Mouse (Mus musculus) heart, postnatal 0 days (tissue): Measurements from ENCODE around the gene Filip1. TPM values are rescaled to one million over a fixed set of nuclear protein-coding genes. Genes with fewer than 3 reads are reported as not detected.

Experiments
- ATAC-seq: fragments of 200-750 bp; cut with Nextera tagmentation; 2 replicates; pipeline ENCODE4 v1.8.0; 2017; ENCODE audit warnings: low read depth, moderate number of reproducible peaks, moderate library complexity; ENCODE audit not compliant: insufficient read depth
- DNase-seq: peaks from one replicate; pipeline ENCODE4 v3.0.0-alpha.2; 2016; ENCODE audit warnings: low spot score
- H3K27ac ChIP-seq: fragments of 300-500 bp; sonication (generic); 2 replicates; pipeline ENCODE4 v1.5.1; 2014; ENCODE audit warnings: low read depth, mild to moderate bottlenecking
- H3K27me3 ChIP-seq: fragments of 300-500 bp; sonication (generic); 2 replicates; pipeline ENCODE4 v1.6.1; 2014; ENCODE audit warnings: low read length, mixed read lengths; ENCODE audit not compliant: control insufficient read depth, insufficient read depth
- H3K36me3 ChIP-seq: fragments of 300-500 bp; sonication (generic); replicated peaks from 2 replicates; pipeline ENCODE4 v1.6.1; 2014; ENCODE audit warnings: low read length, mixed read lengths; ENCODE audit not compliant: control insufficient read depth, insufficient read depth
- H3K4me1 ChIP-seq: fragments of 300-500 bp; sonication (generic); 2 replicates; pipeline ENCODE4 v1.6.1; 2014; ENCODE audit warnings: antibody characterized with exemption; ENCODE audit not compliant: control insufficient read depth, insufficient read depth
- H3K4me2 ChIP-seq: fragments of 300-500 bp; sonication (generic); 2 replicates; pipeline ENCODE4 v1.6.1; 2014; ENCODE audit warnings: low read depth, mild to moderate bottlenecking, low read length, moderate library complexity
- H3K4me3 ChIP-seq: fragments of 300-500 bp; sonication (generic); 2 replicates; pipeline ENCODE4 v1.5.1; 2014; ENCODE audit warnings: low read depth, low read length
- H3K9ac ChIP-seq: fragments of 300-500 bp; sonication (generic); replicated peaks from 2 replicates; pipeline ENCODE4 v1.6.1; 2014; ENCODE audit warnings: low read depth, low read length, mixed read lengths
- H3K9me3 ChIP-seq: fragments of 300-500 bp; sonication (generic); replicated peaks from 2 replicates; pipeline ENCODE4 v1.6.1; 2016; ENCODE audit warnings: low read length; ENCODE audit not compliant: control insufficient read depth
- CTCF ChIP-seq: IDR thresholded peaks from 2 replicates; pipeline ENCODE4 v1.5.1; 2016; ENCODE audit warnings: antibody characterized with exemption, control low read depth, low read depth
- EP300 ChIP-seq: IDR thresholded peaks from 2 replicates; pipeline ENCODE4 v1.6.1; 2016; ENCODE audit warnings: antibody characterized with exemption, low read depth
- WGBS: fragments of 180-500 bp; shearing (Covaris S2); extraction: QIAGEN DNeasy Blood & Tissue Kit; methylation state at CpG from one replicate; pipeline ENCODE4 v1.1.7; 2014; 5-methylcytosine and 5-hydroxymethylcytosine counted together
- polyA plus RNA-seq: library from polyadenylated mRNA; unstranded; fragments of >200 nt; fragmentation: Nextera tagmentation; extraction: Ambion mirVana; gene quantifications from 2 replicates; pipeline ENCODE4 v1.2.1, GENCODE M21; 2015
- total RNA-seq: library from RNA; depleted of rRNA; stranded (reverse); fragments of >200 nt; gene quantifications from 2 replicates; pipeline ENCODE4 v1.2.3, GENCODE M21; 2014; ENCODE audit warnings: low replicate concordance

Gene Filip1
- total and polyA plus RNA-seq, 2 experiments from 2014 or later, result 27.4 to 39.0 TPM

DNA sequence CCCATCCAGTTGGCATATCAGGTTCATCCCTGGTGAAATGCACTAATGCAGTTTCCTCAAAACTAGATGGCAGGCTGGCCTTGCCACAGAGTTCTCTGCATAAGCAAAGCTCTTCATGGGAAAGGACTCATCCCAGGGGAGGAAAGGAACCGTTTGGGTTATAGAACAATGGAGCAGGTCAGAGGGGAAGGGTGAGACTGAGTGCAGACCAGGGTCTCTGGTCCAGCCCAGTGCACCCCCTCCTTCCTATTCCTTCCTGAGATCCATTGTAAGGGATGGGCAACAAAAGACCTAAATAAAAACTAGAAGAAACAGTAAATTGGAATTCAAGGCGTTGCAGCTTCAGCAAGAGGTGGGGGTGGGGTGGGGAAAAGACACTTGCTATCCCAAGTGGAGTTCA, 140.1 kb downstream of the Filip1 start:
- no peak overlapping the region for H3K4me2 ChIP-seq
- no peak overlapping the region for H3K4me3 ChIP-seq
- no peak overlapping the region for H3K9ac ChIP-seq
- H3K27me3 ChIP-seq, result no peaks in the 10 kb centered on the region
- DNase-seq (no peak), ATAC-seq (peak; percentile 62)
- TF ChIP-seq CTCF (no peak), EP300 (0 out of 2 replicates have a peak, but pooled peaks have one; percentile 38)
- H3K4me1 ChIP-seq, result peaks cover 14% of the 10 kb centered on the region
- WGBS, result 42% methylated on average over 2 of the region's 2 CpGs
- H3K27ac ChIP-seq, result peak overlapping the region; percentile 47; the same call in 1 of the 2 replicates
- 0 out of 2 replicates have a peak, but pooled peaks cover 3% of the 10 kb centered on the region for H3K36me3 ChIP-seq
- no peaks in the 10 kb centered on the region for H3K9me3 ChIP-seq

DNA sequence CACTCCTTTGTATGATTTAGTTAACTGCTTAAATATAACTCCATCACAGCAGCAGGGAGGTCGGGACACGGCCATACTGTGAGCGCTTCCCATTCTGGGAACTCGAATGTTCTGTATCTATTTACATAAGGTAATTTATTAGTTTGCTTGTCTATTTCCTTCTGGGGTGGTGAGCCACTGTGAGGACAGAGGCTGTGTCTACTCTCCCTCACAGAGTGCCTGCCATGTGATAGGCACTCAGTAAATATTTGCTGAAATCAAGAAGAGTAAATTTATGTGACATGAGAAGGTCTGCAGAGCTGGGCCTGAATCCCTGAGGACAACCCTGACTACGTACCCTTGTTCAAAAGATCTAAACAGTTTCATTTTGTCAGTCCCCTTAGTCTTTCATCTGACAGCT, 143.1 kb downstream of the Filip1 start:
- H3K4me1 ChIP-seq, result peaks cover 3% of the 10 kb centered on the region; the same call in 1 of the 2 replicates
- H3K27ac ChIP-seq, result no peak overlapping the region
- DNase-seq (no peak), ATAC-seq (no peak)
- 0 out of 2 replicates have a peak, but pooled peaks cover 3% of the 10 kb centered on the region for H3K36me3 ChIP-seq
- H3K4me2 ChIP-seq, result no peak overlapping the region
- H3K9me3 ChIP-seq, result no peaks in the 10 kb centered on the region
- H3K9ac ChIP-seq, result no peak overlapping the region
- WGBS, result 79% methylated on average over 5 of the region's 5 CpGs
- no peak for TF ChIP-seq CTCF
- TF ChIP-seq EP300, result no peak
- H3K27me3 ChIP-seq, result no peaks in the 10 kb centered on the region
- no peak overlapping the region for H3K4me3 ChIP-seq

DNA sequence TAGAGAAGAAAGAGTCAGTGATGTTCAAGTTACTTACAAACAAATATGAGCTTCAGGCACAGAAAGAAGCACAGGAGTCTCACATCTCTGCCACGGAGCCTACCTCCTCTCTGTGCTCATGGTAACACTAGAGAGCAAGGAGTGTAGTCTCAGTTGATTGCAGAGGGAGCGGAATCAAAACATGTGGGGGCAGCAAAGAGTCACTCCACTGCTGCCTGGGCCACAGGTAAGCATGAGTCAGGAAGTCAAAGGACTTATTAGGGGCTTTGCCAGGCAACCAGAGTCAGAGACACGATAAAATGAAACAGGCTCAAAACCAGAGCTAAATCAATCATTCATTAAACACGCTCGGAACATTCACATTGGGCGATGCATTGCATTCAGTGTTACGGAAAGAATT, 146.7 kb downstream of the Filip1 start:
- H3K4me3 ChIP-seq, result no peak overlapping the region
- DNase-seq (no peak), ATAC-seq (no peak)
- TF ChIP-seq EP300 (no peak), CTCF (peak; percentile 38)
- H3K9me3 ChIP-seq, result no peaks in the 10 kb centered on the region
- no peaks in the 10 kb centered on the region; the same call in 1 of the 2 replicates for H3K4me1 ChIP-seq
- no peak overlapping the region for H3K4me2 ChIP-seq
- H3K36me3 ChIP-seq, result no peaks in the 10 kb centered on the region
- no peaks in the 10 kb centered on the region for H3K27me3 ChIP-seq
- 77% methylated on average over 7 of the region's 7 CpGs for whole genome bisulfite sequencing
- no peak overlapping the region for H3K27ac ChIP-seq
- H3K9ac ChIP-seq, result no peak overlapping the region

- no peak overlapping the region for H3K4me3 ChIP-seq
- no peaks in the 10 kb centered on the region; the same call in 1 of the 2 replicates for H3K4me1 ChIP-seq
- H3K4me2 ChIP-seq, result no peak overlapping the region
- no peak overlapping the region for H3K9ac ChIP-seq
- TF ChIP-seq CTCF, result no peak
- TF ChIP-seq EP300, result no peak
- H3K36me3 ChIP-seq, result 0 out of 2 replicates have a peak, but pooled peaks cover 9% of the 10 kb centered on the region
- DNase-seq, result no peak
- no peak for ATAC-seq
- H3K27me3 ChIP-seq, result no peaks in the 10 kb centered on the region
- H3K27ac ChIP-seq, result no peak overlapping the region
- no peaks in the 10 kb centered on the region for H3K9me3 ChIP-seq
- 48% methylated on average over 6 of the region's 6 CpGs for WGBS
These were observed 150.1 kb downstream of the Filip1 start for GRCm38 (mm10) chr9:79862544-79862943.

- no peak for ATAC-seq
- Histone ChIP-seq H3K4me3 (no peak overlapping the region), H3K27me3 (no peaks in the 10 kb centered on the region), H3K27ac (no peak overlapping the region), H3K36me3 (peaks cover 31% of the 10 kb centered on the region), H3K4me1 (peaks cover 2% of the 10 kb centered on the region; the same call in 1 of the 2 replicates), H3K4me2 (no peak overlapping the region), H3K9me3 (peaks cover 5% of the 10 kb centered on the region; the same call in 1 of the 2 replicates), H3K9ac (no peak overlapping the region)
- TF ChIP-seq EP300 (no peak), CTCF (no peak)
- DNase-seq, result no peak
These were observed 165.6 kb downstream of the Filip1 start for GRCm38 (mm10) chr9:79847099-79847498.

GRCm38 (mm10) chr9:79842615-79843014, 170.0 kb downstream of the Filip1 start:
- Histone ChIP-seq H3K4me2 (no peak overlapping the region), H3K27ac (no peak overlapping the region), H3K9ac (no peak overlapping the region), H3K4me1 (no peaks in the 10 kb centered on the region), H3K27me3 (no peaks in the 10 kb centered on the region), H3K9me3 (peaks cover 5% of the 10 kb centered on the region; the same call in 1 of the 2 replicates), H3K36me3 (peaks cover 20% of the 10 kb centered on the region), H3K4me3 (no peak overlapping the region)
- 79% methylated on average over 6 of the region's 6 CpGs for WGBS
- no peak for ATAC-seq
- DNase-seq, result no peak
- no peak for TF ChIP-seq CTCF
- TF ChIP-seq EP300, result no peak
